Mouse (Mus musculus) bone marrow macrophage, adult 2 months (primary cell): ENCODE data around the gene Olfr1415. TPM values are rescaled to one million over a fixed set of nuclear protein-coding genes. Genes with fewer than 3 reads are reported as not detected.
"Not testable (repeated sequence)": the region's sequence is repeated elsewhere in the genome, so short reads cannot be mapped to it uniquely, and the experiment has no call there.

Source experiments
- H3K27ac ChIP-seq: 2 replicates; pipeline ENCODE4 v1.5.1; 2012; ENCODE audit warnings: low read depth, low read length; ENCODE audit not compliant: insufficient read depth
- H3K4me1 ChIP-seq: 2 replicates; pipeline ENCODE4 v1.6.1; 2012; ENCODE audit warnings: low read length; ENCODE audit not compliant: control insufficient read depth, insufficient read depth
- H3K4me3 ChIP-seq: 2 replicates; pipeline ENCODE4 v1.5.1; 2012; ENCODE audit warnings: mild to moderate bottlenecking, low read length, moderate library complexity; ENCODE audit not compliant: insufficient read depth
- CTCF ChIP-seq: IDR thresholded peaks from 2 replicates; pipeline ENCODE4 v1.5.1; 2012; ENCODE audit warnings: low read depth, mild to moderate bottlenecking, low read length, moderate library complexity
- POLR2A ChIP-seq: IDR thresholded peaks from 2 replicates; pipeline ENCODE4 v1.6.1; 2012; ENCODE audit warnings: mild to moderate bottlenecking, low read depth, low read length, borderline replicate concordance
- polyA plus RNA-seq: library from polyadenylated mRNA; stranded (reverse); fragments of >200 nt; gene quantifications from 2 replicates; pipeline ENCODE4 v1.2.4, GENCODE M21; 2012; ENCODE audit not compliant: missing spikeins, insufficient read depth, insufficient read length

Gene Olfr1415
- polyA plus RNA-seq = not detected in 2 replicates

DNA sequence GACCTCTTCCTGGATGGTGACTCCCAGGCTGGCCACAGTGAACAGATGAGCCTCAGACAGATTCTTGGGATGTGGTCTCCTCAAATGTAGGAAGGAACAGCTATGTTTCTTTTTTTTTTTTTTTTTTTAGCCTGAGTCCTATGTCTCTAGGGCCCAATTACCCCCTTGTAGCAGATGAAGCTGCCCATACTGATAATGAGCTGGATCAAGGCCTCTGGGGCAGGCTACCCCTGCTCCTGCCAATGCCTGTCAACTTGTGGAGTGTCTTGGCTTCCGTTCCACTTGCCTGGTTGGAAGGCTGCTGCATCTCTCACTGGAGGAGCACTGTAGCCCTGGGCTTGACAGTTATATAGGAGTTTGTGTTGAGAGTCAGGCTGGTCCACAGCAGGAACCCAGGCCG is at the start of gene Olfr1415:
Gene Olfr1415 (minus strand): TSS at position 101 of the 400 bp plus-strand sequence.
- Histone ChIP-seq H3K27ac (no peak within 1 kb of the TSS), H3K4me1 (no peaks in the 10 kb centered on the region), H3K4me3 (no peak within 1 kb of the TSS)
- no peak for TF ChIP-seq POLR2A
- TF ChIP-seq CTCF = no peak

DNA sequence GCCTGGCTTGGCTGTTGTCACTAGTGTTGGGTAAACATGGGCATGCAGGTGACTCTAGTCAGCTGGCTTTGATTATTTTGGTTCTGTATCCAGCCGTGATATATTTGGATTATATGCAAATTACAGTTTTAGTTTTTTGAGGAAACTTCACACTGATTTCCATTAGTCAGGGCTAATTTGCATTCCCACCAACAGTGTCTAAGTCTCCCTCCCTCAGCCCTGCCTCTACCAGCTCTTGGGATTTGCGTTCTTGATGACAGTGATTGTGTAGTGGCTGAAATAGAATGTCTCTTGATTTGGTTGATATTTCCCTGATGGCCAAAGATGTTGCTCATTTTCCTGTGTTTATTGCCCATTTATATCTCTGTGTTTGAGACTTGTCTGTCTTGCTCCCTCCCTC is 43.2 kb upstream of the Olfr1415 start:
- no peak overlapping the region for H3K27ac ChIP-seq
- TF ChIP-seq CTCF (no peak), POLR2A (no peak)
- no peaks in the 10 kb centered on the region for H3K4me1 ChIP-seq
- no peak overlapping the region for H3K4me3 ChIP-seq

- no peak overlapping the region for H3K4me3 ChIP-seq
- no peaks in the 10 kb centered on the region for H3K4me1 ChIP-seq
- no peak for TF ChIP-seq CTCF
- TF ChIP-seq POLR2A = no peak
- H3K27ac ChIP-seq = no peak overlapping the region
These were observed 41.1 kb upstream of the Olfr1415 start for GRCm38 (mm10) chr1:92536972-92537371.

DNA sequence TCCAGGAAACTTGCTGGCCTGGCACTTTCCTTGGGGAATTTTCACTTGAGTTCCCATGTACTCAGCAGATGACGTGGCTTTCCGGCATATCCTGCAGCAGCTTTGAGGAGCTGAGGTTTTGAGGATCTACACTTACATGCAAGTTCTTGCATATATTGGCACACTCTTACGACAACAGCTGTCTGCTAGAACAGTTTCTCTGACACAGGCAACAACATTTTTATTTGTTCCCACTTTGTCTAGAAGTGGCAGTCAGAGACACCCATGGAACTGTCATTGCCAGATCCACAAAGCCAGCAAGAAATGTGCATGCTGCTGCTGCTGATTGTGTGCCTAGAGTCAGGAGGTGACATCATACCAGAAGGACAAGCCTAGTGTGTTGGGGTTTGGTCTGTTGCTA is 27.9 kb upstream of the Olfr1415 start:
- no peak overlapping the region for H3K27ac ChIP-seq
- no peaks in the 10 kb centered on the region for H3K4me1 ChIP-seq
- H3K4me3 ChIP-seq = no peak overlapping the region
- TF ChIP-seq CTCF = no peak
- no peak for TF ChIP-seq POLR2A

DNA sequence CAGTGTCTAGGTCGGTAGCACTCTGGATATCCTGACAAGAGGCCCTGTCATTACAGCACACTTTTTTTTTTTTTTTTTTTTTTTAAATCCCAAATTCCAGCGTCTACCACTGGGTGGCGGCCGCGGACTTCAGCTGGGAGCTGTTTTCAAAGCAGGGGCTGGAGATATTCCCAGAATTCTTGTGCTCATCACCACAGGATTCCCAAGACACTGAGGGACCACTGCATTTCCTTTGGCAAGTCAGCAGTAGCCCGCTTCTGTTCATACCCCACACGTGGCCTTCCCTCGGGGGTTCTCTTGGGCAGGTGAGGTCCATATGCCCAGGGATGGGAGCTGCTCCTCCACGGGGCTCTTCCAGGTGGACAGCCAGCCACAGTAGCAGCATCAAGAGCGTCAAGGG is 25.5 kb upstream of the Olfr1415 start:
- H3K4me1 ChIP-seq = no peaks in the 10 kb centered on the region
- H3K4me3 ChIP-seq = no peak overlapping the region
- no peak overlapping the region for H3K27ac ChIP-seq
- no peak for TF ChIP-seq POLR2A
- peak; percentile 78 for TF ChIP-seq CTCF

DNA sequence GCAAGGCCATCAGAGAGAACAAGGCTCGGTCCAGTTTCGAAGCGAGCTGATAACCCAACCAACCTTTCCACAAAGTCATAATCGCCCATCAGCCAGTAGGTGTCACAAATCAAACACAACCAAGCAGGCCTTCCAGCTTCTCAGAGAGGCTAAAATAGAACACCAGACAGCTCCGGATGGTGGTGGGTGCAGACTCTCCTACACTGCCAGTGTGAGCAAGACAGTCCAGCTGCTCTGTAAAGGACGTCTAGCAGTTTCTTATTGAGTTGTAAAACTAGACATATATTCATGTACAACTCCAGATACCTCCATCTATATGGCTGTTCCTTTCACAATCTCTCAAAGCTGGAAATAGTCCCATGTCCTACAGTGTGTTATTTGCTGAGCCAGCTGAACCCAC is 23.1 kb upstream of the Olfr1415 start:
- H3K4me1 ChIP-seq = no peaks in the 10 kb centered on the region
- TF ChIP-seq POLR2A (no peak), CTCF (no peak)
- H3K27ac ChIP-seq = no peak overlapping the region
- no peak overlapping the region for H3K4me3 ChIP-seq

GRCm38 (mm10) chr1:92518561-92518960 is 22.7 kb upstream of the Olfr1415 start, which contains the start of gene Olfr1414:
Gene Olfr1414 (minus strand): TSS chr1:92518661.
- H3K4me1 ChIP-seq = no peaks in the 10 kb centered on the region
- TF ChIP-seq CTCF (no peak), POLR2A (no peak)
- H3K27ac ChIP-seq = no peak within 1 kb of the TSS
- no peak within 1 kb of the TSS for H3K4me3 ChIP-seq

- Histone ChIP-seq H3K4me1 (no peaks in the 10 kb centered on the region), H3K27ac (no peak overlapping the region), H3K4me3 (no peak overlapping the region)
- TF ChIP-seq CTCF (no peak), POLR2A (no peak)
These were observed 19.5 kb upstream of the Olfr1415 start for GRCm38 (mm10) chr1:92515390-92515789.

- H3K4me3 ChIP-seq, H3K27ac ChIP-seq, H3K4me1 ChIP-seq: not testable (repeated sequence)
These were observed 15.7 kb upstream of the Olfr1415 start for GRCm38 (mm10) chr1:92511646-92512045.

DNA sequence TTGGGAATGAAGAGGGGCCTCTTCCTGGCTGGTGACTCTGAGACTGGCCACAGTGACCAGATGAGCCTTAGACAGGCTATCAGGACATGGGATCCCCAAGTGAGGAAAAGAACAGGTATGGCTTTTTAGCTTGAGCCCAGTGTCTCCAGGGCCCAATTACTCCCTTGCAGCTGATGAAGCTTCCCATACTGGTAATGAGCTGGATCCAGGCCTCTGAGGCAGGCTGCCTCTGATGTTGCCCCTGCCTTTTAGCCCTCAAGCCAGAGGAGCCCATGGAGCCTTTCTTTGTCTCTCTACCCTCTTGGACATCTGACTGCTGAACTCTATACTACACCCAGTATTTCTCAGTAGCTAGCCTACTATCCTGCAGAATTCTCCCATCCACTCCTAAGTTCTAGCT is 10.9 kb downstream of the Olfr1415 start, which contains the start of gene Olfr1416:
Gene Olfr1416 (minus strand): TSS at position 101 of the 400 bp plus-strand sequence.
- TF ChIP-seq POLR2A (no peak), CTCF (no peak)
- Histone ChIP-seq H3K4me1 (no peaks in the 10 kb centered on the region), H3K27ac (no peak within 1 kb of the TSS), H3K4me3 (no peak within 1 kb of the TSS)

DNA sequence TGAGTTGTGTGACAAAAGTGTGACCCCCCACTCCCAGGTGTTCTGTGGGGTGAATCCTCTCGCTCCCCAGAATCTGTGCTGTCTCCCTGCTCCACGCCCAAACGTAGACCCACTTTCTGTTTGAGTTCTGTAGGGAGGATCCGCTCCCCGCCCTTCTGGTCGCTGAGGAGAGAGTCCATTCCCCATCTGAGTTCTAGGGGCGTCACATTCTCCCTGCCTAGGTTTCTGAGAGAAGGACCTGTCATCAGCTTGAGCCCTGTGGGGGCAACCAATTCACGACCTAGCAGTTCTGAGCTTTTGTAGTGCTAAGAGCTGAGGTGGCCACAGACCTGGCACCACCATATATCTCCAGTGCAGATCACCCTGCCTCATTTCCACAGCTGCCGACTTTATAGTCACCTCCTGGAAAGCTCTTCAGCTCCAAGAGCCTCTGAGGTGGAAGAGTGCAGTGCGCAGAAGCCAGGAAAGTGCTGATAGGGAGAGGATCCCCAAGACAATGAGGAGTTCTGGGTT is 21.8 kb downstream of the Olfr1415 start:
- H3K4me3 ChIP-seq = peak overlapping the region; percentile 76
- no peak for TF ChIP-seq CTCF
- TF ChIP-seq POLR2A = no peak
- peaks cover 2% of the 10 kb centered on the region; the same call in 1 of the 2 replicates for H3K4me1 ChIP-seq
- peak overlapping the region; percentile 35 for H3K27ac ChIP-seq
